Mouse (Mus musculus) neural tube, embryonic 11.5 days (tissue): ENCODE data around the gene Zfp593. TPM values are rescaled to one million over a fixed set of nuclear protein-coding genes. Genes with fewer than 3 reads are reported as not detected.

Experiments used
- ATAC-seq: fragments of 200-750 bp; cut with Nextera tagmentation; 2 replicates; pipeline ENCODE4 v1.8.0; 2017; ENCODE audit warnings: moderate number of reproducible peaks, mild to moderate bottlenecking, moderate TSS enrichment, moderate library complexity; ENCODE audit not compliant: insufficient read depth, low FRiP score, low TSS enrichment
- DNase-seq: peaks from one replicate; pipeline ENCODE4 v3.0.0-alpha.2; 2015; ENCODE audit warnings: low spot score
- H3K27ac ChIP-seq: fragments of 300-500 bp; sonication (generic); 2 replicates; pipeline ENCODE4 v1.5.1; 2014; ENCODE audit warnings: low read depth, mild to moderate bottlenecking, low read length
- H3K27me3 ChIP-seq: fragments of 300-500 bp; sonication (generic); 2 replicates; pipeline ENCODE4 v1.6.1; 2014; ENCODE audit warnings: mild to moderate bottlenecking, low read length, mixed read lengths; ENCODE audit not compliant: control insufficient read depth, insufficient read depth
- H3K36me3 ChIP-seq: fragments of 300-500 bp; sonication (generic); 2 replicates; pipeline ENCODE4 v1.6.1; 2014; ENCODE audit warnings: mild to moderate bottlenecking, low read length, moderate library complexity, mixed read lengths; ENCODE audit not compliant: control insufficient read depth, insufficient read depth
- H3K4me1 ChIP-seq: fragments of 300-500 bp; sonication (generic); 2 replicates; pipeline ENCODE4 v1.6.1; 2014; ENCODE audit warnings: low read length, mixed read lengths; ENCODE audit not compliant: control insufficient read depth, insufficient read depth
- H3K4me2 ChIP-seq: fragments of 300-500 bp; sonication (generic); 2 replicates; pipeline ENCODE4 v1.6.1; 2014; ENCODE audit warnings: low read depth, mild to moderate bottlenecking, moderate library complexity
- H3K4me3 ChIP-seq: fragments of 300-500 bp; sonication (generic); 2 replicates; pipeline ENCODE4 v1.5.1; 2014; ENCODE audit warnings: low read depth, low read length
- H3K9ac ChIP-seq: fragments of 300-500 bp; sonication (generic); 2 replicates; pipeline ENCODE4 v1.6.1; 2014; ENCODE audit warnings: mild to moderate bottlenecking, low read length
- H3K9me3 ChIP-seq: fragments of 300-500 bp; sonication (generic); 2 replicates; pipeline ENCODE4 v1.6.1; 2016; ENCODE audit warnings: low read length; ENCODE audit not compliant: control insufficient read depth
- WGBS: fragments of 180-500 bp; shearing (Covaris S2); extraction: QIAGEN DNeasy Blood & Tissue Kit; methylation state at CpG from one replicate; pipeline ENCODE4 v1.1.7; 2014; 5-methylcytosine and 5-hydroxymethylcytosine counted together
- polyA plus RNA-seq: library from polyadenylated mRNA; unstranded; fragments of >200 nt; fragmentation: Nextera tagmentation; extraction: Ambion mirVana; gene quantifications from 2 replicates; pipeline ENCODE4 v1.2.1, GENCODE M21; 2014

The Zfp593 gene
- polyA plus RNA-seq, 1 experiment from 2014 or later = 18.6 TPM

DNA sequence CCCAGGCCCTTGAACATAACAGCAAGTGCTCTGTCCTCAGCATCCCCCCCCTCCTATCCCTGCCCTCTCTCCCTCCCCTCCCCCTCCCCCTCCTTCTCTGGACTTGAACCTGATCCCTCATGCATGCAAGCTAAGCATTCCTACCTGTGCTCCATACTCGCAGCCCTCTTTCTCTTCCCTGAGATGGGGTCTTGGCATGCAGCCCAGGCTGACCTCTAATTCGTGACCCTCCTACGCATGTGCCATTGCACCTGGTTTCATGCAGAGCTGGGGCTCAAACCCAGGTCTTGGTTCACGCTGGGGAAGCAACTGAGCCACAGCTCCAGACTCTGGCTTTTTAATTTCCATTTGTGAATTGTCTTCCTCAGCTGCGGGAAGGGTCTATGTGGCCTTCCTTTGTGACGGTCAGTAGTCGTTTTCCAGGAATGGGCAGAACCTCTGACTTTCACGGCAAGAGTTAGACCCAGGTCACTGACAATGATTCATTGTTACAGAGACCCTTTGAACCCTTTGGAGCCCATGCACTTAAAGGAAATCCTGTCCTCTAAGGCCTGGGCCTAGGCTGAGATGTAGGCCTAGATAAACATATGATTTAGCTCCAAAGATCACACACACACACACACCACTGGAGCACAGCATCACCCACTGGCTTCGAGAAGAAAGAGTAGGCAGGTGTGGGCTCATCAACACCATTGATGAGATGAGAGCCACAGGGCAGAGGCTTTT, 20.6 kb upstream of the Zfp593 start:
- no peaks in the 10 kb centered on the region for H3K27me3 ChIP-seq
- no peak overlapping the region for H3K4me2 ChIP-seq
- H3K9ac ChIP-seq = no peak overlapping the region
- ATAC-seq = no peak
- no peaks in the 10 kb centered on the region for H3K36me3 ChIP-seq
- 58% methylated on average over 9 of the region's 9 CpGs for WGBS
- H3K27ac ChIP-seq = no peak overlapping the region
- H3K4me3 ChIP-seq = no peak overlapping the region
- no peak for DNase-seq
- H3K4me1 ChIP-seq = no peaks in the 10 kb centered on the region
- H3K9me3 ChIP-seq = no peaks in the 10 kb centered on the region

DNA sequence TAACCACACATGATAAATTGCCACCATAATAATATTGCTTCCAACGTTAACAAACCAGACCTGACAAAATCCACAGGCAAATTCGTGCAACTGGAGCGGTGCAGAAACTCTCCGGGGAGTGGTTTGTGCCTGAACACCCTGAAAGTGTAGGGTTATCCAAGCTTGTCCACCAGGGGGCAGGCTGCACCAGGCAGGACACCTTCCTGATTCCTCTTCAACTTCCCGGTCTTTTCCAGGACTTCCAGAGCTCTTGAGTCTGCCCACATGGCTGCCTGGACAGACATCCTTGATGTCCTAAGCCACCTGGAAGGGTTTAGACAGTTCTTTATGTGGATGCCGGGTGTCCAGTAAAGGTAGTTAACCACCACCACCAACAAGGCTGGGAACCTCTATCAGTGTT, 17.8 kb upstream of the Zfp593 start:
- Histone ChIP-seq H3K9ac (no peak overlapping the region), H3K4me1 (no peaks in the 10 kb centered on the region), H3K27me3 (no peaks in the 10 kb centered on the region), H3K27ac (no peak overlapping the region), H3K4me3 (no peak overlapping the region), H3K36me3 (no peaks in the 10 kb centered on the region), H3K9me3 (no peaks in the 10 kb centered on the region), H3K4me2 (no peak overlapping the region)
- no peak for ATAC-seq
- 33% methylated on average over 6 of the region's 6 CpGs for WGBS
- peak; percentile 57 for DNase-seq

DNA sequence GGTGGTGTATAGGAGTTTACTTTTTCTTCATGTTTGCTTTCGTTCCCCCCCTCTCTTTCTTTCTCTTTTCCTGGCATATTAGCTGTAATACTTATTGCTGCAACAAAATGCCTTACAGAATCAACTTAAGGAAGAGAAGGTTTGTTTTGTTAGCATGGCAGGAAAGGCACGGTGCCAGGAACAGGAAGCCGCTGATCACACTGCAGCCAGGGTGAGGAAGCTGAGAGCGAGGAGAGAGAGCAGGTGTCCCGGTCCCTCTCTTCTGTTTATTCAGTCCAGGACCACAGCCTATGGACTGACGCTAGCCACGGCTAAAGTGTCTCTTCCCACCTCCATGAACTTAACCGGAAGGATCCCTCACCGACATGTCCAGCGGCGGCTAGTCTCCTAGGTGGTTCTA, 13.0 kb upstream of the Zfp593 start:
- Histone ChIP-seq H3K27ac (no peak overlapping the region), H3K36me3 (no peaks in the 10 kb centered on the region), H3K9ac (no peak overlapping the region), H3K27me3 (0 out of 2 replicates have a peak, but pooled peaks cover 3% of the 10 kb centered on the region), H3K9me3 (no peaks in the 10 kb centered on the region), H3K4me2 (no peak overlapping the region), H3K4me3 (no peak overlapping the region), H3K4me1 (peaks cover 31% of the 10 kb centered on the region)
- DNase-seq = no peak
- 55% methylated on average over 11 of the region's 11 CpGs for WGBS
- ATAC-seq = no peak

DNA sequence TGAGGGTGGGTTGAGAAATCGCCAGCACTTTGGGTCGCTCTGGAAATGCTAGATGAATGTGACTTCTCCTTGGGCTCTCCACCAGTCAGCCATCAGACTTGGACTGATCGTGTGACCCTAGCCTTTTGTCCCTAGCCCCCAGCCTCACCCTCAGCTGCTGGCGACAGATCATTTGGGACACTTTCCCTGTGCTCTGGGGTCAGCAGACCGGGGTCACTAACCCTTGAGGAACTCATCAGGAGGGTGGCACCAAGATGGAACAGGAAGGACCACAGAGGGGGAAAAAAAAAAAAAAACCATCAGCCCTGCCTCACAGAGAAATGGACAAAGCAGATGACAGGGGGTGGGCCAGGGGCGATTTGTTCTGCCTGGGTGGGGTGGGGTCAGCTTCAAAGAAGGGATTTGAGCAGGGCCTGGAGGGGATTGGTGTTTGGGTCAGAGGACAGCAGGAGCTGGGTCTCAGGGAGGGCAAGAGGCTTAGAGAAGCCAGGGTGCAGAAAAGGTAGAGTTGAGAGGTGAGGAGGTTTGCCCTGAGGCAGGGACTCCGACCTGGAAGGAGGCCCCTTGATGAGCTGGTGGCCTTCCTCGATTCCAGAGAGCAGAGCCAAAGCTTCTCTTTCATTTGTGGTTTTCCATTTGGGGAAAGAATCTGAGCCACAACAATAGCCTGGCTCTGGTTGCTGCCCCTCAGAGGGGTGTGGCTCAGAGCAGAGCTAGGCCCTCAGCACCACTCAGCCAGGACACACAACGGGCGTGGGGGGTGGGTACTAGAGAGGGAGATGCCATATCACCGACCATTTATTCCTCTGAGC, 12.0 kb upstream of the Zfp593 start:
- Histone ChIP-seq H3K9me3 (no peaks in the 10 kb centered on the region), H3K27me3 (peaks cover 6% of the 10 kb centered on the region), H3K36me3 (no peaks in the 10 kb centered on the region), H3K4me1 (peaks cover 39% of the 10 kb centered on the region), H3K4me3 (no peak overlapping the region), H3K27ac (peak overlapping the region; percentile 63), H3K9ac (no peak overlapping the region; the same call in 1 of the 2 replicates), H3K4me2 (no peak overlapping the region)
- WGBS = 3% methylated on average over 11 of the region's 11 CpGs
- ATAC-seq (no peak), DNase-seq (no peak)

DNA sequence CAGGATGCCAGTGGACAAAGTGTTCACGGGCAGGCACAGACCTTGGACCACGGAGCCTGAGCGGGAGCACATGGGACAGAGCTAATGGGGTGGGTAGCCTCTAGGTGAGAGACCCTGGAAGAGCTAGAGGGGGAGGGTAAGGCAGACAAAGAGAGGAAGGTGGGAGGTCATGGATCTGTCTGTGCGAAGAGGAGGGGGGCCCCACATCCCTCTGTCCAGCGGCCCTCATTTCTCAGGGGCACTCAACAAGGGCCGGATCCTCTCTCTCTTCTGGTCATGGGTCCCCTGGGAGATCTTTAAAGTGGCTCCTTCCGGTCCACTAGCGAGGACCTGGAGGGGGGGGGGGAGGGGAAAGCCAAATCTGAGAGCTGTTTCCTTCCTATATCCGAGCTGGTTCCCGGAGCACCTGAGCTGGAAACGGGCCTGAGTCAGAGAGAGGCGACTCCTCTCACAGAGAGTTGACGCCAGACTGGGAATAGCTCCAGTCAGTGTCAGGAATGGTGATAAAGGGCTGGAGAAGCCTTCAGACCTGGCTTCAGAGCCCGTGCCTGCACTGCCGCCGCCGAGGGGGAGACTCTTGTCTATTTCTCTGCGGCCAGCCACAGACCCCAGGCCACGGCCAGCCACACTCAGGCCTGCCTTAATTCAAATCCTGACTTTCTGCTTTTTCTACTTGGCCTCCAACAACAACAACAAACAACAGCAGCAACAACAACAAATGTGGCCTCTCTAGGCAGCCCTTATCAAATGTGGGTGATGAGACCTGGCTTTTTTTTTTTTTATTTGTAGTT, 11.2 kb upstream of the Zfp593 start:
- peaks cover 13% of the 10 kb centered on the region for H3K27me3 ChIP-seq
- 3% methylated on average over 19 of the region's 19 CpGs for WGBS
- peak overlapping the region; percentile 55; the same call in 1 of the 2 replicates for H3K27ac ChIP-seq
- H3K36me3 ChIP-seq = no peaks in the 10 kb centered on the region
- DNase-seq = peak; percentile 42
- no peaks in the 10 kb centered on the region for H3K9me3 ChIP-seq
- no peak for ATAC-seq
- H3K9ac ChIP-seq = no peak overlapping the region; the same call in 1 of the 2 replicates
- peaks cover 47% of the 10 kb centered on the region for H3K4me1 ChIP-seq
- H3K4me3 ChIP-seq = no peak overlapping the region
- H3K4me2 ChIP-seq = 0 out of 2 replicates have a peak overlapping the region, but pooled peaks have one; percentile 19

DNA sequence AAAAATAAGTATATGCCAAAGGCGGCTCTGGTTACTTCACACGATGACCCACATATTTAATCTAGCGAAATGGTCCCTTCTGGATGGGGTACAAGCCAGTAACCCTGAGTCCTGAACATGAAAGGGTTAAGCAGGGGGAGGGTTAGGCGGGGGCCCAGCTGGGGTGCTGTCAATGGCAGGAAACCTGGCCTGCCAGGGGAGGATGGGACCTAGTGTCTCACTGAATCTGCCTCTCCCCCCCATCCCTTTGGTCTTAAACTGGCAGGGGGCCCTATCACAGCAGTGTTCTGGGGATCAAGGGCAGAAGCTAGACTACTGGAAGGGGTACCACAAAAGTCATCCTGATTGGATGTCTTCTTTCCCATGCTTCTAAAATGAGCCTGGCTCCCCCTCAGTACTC, 10.5 kb upstream of the Zfp593 start:
- ATAC-seq = no peak
- DNase-seq = no peak
- Histone ChIP-seq H3K4me1 (peaks cover 51% of the 10 kb centered on the region), H3K36me3 (no peaks in the 10 kb centered on the region), H3K9me3 (no peaks in the 10 kb centered on the region), H3K27ac (0 out of 2 replicates have a peak overlapping the region, but pooled peaks have one; percentile 20), H3K4me3 (no peak overlapping the region), H3K9ac (no peak overlapping the region), H3K27me3 (peaks cover 20% of the 10 kb centered on the region), H3K4me2 (0 out of 2 replicates have a peak overlapping the region, but pooled peaks have one; percentile 19)
- 14% methylated on average over 4 of the region's 4 CpGs for WGBS

DNA sequence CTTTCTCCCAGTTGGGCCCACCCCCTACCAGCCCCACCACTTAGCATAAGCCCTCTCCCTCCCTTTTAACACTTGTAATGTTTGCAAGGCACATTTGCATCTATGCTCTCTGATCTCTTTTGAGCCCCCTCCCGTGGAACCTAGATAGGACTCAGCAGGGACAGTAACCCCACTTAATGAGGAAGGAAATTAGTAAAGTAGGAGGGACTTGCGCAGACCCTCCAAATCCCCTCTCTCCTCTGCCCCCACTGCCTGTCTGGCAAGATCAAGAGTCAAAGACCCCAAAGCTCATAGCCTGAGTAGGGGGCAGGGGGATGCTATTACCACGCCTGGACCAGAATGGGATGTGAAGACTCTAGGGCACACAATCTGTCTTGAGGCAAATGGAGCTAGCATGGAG, 9.4 kb upstream of the Zfp593 start:
- H3K27ac ChIP-seq = no peak overlapping the region
- ATAC-seq (no peak), DNase-seq (no peak)
- H3K36me3 ChIP-seq = no peaks in the 10 kb centered on the region
- no peak overlapping the region for H3K9ac ChIP-seq
- no peak overlapping the region for H3K4me3 ChIP-seq
- no peaks in the 10 kb centered on the region for H3K9me3 ChIP-seq
- peaks cover 51% of the 10 kb centered on the region for H3K4me1 ChIP-seq
- 16% methylated on average over 3 of the region's 3 CpGs for whole genome bisulfite sequencing
- H3K27me3 ChIP-seq = peaks cover 28% of the 10 kb centered on the region
- no peak overlapping the region for H3K4me2 ChIP-seq

DNA sequence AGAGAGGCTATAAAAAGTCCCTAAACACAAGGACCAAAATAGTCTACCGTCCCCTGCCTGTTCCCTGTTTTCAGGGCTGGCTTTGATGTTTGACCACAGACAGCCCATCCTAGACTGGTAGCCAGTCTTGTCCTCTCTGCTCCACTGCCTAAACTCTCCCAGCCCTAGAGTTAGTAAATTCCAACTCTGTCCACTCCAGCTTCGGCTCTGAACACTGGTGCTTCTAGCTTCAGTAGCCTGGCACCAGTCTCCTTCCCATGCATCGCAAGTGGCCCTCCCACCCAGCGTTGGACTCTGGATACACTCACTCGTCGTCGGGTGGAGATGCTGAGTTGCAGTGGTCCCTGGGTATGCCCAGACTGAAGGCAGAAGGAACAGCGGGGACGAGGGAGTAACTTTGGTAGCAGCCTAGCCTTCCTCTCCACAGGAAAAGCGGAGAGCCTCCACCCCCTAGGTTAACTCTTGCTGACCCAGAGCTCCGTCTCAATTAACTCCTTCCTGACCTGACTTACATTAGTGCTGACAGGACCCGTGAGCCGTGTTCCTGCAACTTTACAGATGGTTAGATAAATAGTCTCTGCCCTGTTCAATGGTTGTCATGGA, 8.4 kb upstream of the Zfp593 start, which contains the start of gene Grrp1:
Grrp1 (minus strand) TSS at position 385 of the 603 bp plus-strand sequence.
- WGBS = under 1% methylated on average over 13 of the region's 13 CpGs
- Histone ChIP-seq H3K4me2 (peak within 1 kb of the TSS; percentile 85), H3K4me3 (peak within 1 kb of the TSS; percentile 47), H3K27ac (peak within 1 kb of the TSS; percentile 15; the same call in 1 of the 2 replicates), H3K4me1 (peaks cover 54% of the 10 kb centered on the region), H3K36me3 (no peaks in the 10 kb centered on the region), H3K9ac (peak within 1 kb of the TSS; percentile 42), H3K9me3 (no peaks in the 10 kb centered on the region), H3K27me3 (peaks cover 30% of the 10 kb centered on the region)
- peak; percentile 67 for DNase-seq
- ATAC-seq = no peak
